Mouse (Mus musculus) CD8-positive naive resting alpha-beta T cell, adult 2 months (primary cell): ENCODE results near the gene Pcbp2.

Experiments
- DNase-seq, 2 experiments: peaks; one replicate each; pipeline ENCODE4 v3.0.0; 2022; ENCODE audit warnings: low read depth in 2 of 2, low spot score in 2 of 2

Gene Pcbp2

DNA sequence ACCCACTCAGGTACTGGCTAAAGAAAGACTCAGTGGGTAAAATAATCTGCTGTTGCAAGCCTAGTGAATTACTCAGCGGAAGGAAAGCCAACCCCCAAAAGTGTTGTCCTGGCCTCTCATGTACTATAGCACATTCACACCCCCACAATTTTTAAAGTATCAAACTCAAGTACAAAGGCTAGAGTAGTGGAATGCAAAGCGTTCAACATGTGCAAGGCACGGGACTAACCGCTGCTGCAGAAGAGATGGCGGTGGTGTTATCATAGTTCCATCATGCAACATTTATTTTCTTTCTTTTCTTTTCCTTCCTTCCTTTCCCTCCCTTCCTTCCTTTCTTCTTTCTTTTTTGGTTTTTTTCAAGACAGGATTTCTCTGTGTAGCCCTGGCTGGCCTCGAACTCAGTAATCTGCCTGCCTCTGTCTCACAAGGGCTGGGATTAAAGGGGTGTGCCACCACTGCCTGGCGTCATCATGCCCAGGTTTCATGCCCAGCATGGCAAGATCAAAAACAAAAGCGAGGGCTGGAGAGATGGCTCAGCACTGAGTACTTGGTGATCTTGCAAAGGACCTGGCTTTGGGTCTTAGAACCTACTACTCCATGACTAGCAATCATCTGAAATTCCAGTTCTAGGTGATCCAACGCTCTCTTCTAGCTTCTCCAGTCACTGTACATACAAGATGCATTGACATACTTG lies 35.6 kb downstream of the Pcbp2 start:
- no peak for DNase-seq

DNA sequence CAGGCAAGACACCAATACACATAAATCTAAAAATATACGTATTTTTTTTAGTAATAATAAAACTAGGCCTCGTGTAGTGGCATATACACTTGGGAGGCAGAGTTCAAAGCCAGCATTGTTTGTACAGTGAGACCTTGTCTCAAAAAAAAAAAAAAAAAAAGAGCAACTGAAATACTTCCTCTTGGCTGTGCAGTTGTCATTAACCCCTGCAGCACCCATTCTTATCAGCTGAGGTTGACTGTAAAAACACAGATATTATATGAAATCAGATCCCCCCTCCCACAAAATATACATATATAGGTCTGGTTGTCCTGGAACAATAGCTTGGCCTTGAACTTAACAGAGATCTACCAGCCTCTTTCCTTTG lies 36.1 kb downstream of the Pcbp2 start:
- no peak for DNase-seq

DNA sequence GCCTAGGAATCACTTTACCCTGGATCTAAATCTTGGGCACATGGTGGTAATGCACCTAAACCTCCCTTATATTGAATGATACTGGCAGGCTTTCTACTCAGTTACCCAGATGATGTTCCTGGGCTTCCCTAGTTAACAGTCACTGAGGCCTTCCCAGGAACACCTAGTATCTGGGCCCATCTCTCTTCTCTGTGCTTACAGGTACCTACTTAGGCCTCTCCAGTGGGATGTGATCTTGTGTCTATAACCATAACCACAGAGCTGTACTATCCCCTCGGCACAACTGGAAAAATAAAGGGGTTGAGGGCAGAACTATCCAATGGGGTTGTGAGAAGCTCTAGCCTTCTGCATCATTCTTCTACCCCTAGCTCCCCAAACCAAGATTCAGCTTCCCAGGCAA lies 36.5 kb downstream of the Pcbp2 start:
- DNase-seq: no peak

DNA sequence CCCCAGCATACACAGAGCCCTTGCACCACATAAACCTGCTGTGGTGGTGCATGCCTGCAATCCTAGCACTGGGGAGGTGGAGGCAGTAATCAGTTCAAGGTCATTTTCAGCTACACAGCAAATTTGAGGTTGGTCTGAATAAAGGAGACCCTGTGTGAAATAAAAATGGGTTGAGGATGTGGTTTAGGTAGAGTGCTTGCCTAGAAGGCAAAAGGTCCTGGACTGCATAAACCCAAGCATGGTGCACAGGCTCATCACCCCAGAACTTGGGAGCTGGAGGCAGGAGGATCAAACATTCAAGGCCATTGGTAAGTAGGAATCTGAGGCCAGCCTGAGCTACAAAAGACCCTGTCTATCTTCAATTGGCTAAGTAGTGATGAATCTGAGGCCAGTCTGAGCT lies 37.2 kb downstream of the Pcbp2 start:
- DNase-seq: no peak

DNA sequence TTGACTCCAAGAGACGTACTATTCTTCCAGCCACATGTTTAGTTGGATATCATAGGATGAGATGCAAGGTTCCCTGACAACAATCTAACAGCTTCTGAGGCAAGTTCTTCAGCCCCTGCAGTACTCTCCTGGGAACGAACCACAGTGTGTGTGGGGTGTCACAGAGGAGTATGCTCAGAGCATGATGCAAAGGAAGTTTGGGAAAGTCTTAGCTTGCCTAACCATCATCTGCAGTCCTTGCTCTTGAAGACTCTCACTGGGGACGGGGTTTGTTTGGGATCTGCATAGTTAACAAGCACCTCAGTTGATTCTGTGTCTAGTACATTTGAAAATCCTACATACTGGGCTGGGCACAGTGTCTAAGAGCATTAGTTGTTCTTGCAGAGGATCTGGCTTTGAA lies 38.0 kb downstream of the Pcbp2 start:
- no peak for DNase-seq

DNA sequence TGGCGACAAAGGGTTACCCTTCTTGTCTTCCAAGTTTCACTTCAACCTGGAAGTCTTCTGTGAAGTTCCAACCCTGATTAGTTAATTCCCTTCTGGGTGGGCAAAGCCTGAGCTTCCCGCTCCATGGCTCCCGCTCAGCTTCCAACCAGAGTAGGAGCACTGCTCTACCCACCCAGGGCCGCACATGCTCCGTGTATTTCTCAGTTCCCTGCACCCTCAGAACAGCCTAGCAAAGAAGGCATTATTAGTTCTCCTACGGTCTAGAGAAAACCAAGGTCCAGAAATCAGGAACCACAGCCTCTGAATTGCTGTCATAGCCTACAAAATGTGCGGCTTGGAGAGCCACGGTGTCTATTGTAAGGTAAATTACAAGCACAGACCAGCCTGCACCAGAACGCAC lies 39.8 kb downstream of the Pcbp2 start:
- DNase-seq: no peak

DNA sequence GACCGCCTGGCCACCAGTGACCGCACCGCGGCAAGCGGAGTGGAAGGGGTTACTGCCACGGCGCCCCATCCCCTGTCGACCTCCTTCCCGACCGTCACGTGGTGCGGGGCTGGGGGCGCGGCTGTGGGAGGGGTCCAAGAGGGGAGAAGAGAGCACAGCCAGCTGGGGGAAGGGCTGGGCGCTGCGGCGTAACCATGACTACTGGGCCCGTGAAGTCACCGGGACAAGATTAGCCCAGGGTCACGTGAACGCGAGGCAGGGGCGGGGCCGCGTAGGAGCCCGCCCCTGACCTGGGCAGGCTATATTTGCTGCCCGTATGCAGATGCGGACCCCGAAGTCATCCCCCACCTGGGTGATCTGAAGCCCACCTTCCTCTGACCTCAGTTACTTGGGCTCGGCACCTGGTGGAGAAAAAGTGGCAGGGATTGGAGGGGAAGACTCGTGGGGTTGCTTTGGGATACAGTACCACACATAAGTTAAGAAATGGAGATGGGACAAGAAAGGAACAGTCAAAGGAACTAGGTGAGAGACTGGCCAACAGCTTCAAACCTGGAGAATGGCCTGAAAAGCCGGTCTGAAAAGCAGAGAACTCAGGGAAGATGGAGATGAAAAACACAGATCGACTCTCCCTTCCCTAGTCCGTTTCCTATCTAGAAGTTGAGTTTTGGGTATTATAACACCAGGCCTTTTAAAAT lies 40.4 kb downstream of the Pcbp2 start:
- peak in 1 of 2 experiments; percentile 45 for DNase-seq

DNA sequence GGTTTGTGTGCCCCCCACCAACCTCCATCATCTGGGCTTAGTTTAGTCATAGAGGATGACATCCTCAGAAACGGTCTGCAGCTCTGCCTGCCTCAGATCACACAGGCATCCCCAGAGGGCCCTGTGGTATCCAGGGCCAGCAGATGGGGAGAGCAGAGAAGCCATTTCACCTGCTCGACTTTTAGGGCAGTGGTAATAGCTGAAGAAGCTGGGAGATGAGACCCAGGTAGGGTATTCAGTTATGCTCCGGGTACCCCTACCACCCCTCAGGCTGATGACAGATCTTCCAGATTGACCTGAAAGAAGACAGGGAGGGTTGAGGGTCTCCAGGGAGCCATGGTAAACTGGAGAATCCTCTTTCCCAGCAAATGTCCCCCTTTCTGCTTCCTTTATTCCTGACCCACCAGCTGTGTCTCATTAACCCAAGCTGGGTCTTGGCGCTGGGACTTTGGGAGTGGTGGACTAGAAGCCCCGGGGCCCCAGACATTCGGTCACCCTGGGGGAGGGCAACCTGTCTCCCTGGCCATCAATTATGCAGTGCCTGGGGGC lies 41.0 kb downstream of the Pcbp2 start:
- no peak for DNase-seq

DNA sequence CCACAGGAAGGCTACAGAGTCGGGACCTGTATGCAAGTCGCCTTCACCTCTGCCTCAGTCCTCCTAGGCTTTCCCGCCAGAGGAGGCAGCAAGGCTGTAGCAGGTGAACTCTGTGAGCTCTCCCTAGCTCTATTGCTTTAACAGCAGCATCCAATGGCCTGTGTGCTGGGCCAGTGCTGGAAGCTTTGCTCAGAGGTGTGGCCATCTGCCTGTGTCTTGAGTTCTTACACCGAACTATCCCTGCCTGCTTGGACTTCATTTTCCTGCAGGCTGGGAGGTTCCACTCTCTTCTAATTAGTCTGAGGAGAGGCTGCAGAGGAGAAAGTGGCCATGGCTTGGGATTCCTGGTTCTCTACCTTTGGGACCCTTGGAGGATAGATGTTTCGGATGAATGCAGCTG lies 41.7 kb downstream of the Pcbp2 start:
- no peak for DNase-seq

DNA sequence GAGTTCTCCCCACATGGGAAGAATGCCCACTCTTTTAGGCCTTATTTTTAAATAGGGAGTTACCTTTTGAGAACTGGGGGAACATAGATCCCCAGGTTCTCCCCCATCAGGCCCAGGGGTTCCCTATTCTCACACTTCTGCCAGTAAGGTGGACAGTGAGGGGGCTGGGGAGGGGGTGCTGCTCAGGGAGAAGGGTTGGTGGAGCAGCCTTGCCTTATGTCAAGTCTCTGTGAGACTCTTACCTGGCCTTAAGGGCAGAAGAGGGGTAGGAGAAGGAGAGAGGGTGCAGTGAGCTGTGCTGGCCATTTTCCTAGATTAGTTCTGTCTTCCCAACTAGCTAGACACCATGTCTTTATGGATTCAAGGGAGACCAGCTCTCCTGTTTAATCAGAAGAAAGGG lies 42.1 kb downstream of the Pcbp2 start:
- no peak for DNase-seq

DNA sequence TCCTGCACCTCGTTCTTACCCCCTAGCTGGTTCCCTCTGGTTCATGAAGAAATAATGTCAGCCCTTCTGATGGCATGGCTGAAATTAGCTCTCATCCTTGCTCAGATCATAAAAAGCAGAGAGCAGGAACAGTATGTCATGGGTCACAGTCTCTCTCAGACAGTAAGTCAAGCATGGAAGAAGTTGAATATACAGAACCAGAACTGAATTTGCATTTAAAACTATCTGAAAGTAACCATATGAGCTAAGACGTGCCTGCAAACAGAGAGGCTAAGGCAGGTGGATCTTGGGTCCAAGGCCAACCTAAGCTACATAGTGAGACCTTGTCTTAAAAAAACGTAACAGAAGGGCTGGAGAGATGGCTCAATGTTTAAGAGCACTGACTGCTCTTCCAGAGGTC lies 42.7 kb downstream of the Pcbp2 start:
- no peak for DNase-seq

DNA sequence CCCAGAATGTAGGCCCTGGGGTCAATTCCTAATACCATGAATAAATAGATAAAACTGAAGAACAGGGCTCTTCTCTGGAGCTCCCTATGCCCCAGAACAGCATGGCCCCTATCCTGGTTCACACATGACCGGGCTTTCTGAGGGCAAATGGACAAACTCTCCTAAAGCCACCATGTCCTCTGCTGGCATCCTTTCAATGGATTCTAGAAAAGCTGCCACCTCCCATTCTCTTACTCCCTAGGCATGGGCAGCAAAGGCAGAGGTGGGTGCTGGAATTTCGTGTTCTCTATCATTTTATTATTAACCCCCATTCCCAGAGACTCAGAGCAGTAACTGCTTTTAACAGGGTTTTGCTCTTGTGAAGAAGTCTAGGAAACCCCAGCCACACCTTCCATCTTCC lies 44.9 kb downstream of the Pcbp2 start:
- no peak for DNase-seq

DNA sequence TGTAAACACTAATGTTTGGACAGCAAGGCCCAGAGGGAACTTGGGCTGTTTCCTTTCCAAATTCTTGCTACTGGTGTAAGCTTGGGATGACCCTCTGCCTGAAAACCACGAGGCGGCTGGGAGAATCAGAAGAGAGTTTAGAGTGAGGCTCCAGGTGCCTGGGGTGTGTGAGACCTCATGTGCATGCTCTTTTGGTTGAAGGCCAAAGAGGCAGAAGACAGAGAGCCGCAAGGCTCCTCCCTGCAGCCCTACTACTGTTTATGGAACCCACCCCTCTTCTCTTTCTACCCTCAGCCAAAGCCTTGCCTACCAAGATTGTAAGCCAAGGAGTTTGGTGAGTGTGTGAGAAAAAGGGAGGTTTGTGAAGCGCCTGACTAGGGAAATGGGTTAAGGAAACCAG lies 45.5 kb downstream of the Pcbp2 start:
- DNase-seq: no peak

DNA sequence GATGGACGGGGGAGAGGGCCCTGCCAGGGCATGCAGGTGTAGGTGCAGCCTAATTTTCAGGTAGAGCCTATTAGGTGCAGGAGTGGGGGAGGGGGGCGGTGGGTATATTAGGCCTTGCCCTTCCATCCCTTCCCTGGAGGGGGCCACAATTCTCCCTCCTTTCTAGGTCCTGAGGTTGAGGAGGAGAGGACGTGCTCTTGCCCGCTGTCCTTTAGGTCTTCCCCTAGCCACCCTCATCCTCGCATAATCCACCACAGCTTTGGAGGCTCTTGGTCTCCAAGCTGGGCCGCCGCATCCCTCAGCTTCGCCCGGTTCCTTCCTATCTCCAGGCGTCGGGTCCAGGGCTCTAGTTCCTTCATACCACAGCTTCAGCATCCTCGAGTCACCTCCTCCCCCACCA lies 46.0 kb downstream of the Pcbp2 start:
- no peak for DNase-seq

DNA sequence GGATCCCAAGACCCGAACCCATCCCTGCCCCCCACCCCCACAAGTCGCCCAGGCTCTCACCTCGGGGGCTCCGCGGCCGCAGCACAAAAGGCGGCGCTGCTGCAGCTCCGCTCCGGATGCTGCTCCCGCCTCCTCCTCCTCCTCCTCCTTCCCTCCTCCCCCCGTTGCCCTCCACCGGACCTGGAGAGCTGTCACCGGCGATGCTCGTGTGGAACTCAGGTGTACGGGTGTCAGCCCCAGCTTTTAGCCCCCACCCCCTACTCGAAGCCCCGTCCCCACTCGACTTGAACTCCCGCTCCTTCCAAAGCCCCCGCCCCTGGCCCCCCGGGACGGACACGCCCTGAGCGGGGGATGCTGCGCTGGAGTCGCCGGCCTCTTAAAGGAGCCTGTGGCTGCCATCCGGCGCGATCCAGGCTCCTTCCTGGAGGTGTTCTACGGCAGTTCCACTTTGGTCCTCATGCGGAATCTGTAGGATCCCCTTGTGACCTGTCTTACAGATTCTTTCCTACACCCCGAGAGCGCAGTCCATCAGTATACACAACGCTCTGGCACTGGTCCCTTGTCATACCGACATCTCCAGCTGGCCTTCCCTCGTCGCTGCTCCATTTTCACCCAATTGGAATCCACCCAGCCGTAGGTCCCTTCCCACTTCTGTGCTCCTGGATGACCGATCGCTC lies 46.5 kb downstream of the Pcbp2 start, which contains the start of gene Map3k12:
Map3k12 (minus strand) TSS at position 337 of the 677 bp plus-strand sequence.
- peak; percentile 28 to 46 for DNase-seq

DNA sequence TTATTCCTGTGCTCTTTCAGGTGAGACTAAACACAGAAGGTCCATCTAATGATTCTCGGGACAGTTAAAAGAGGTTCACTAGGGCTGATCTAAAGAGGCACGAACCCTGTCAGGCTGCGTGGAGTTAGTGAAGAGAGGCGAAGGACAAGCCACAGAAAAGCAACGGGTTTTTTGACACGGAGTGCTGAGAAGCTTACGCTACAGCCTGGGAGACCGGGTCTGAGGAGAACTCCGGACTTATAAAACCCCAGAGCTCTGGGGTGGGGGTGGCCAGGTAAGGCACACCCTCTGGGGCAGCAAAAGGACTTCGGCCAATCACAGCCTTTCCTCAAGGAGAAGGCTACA lies 47.3 kb downstream of the Pcbp2 start:
- no peak for DNase-seq

DNA sequence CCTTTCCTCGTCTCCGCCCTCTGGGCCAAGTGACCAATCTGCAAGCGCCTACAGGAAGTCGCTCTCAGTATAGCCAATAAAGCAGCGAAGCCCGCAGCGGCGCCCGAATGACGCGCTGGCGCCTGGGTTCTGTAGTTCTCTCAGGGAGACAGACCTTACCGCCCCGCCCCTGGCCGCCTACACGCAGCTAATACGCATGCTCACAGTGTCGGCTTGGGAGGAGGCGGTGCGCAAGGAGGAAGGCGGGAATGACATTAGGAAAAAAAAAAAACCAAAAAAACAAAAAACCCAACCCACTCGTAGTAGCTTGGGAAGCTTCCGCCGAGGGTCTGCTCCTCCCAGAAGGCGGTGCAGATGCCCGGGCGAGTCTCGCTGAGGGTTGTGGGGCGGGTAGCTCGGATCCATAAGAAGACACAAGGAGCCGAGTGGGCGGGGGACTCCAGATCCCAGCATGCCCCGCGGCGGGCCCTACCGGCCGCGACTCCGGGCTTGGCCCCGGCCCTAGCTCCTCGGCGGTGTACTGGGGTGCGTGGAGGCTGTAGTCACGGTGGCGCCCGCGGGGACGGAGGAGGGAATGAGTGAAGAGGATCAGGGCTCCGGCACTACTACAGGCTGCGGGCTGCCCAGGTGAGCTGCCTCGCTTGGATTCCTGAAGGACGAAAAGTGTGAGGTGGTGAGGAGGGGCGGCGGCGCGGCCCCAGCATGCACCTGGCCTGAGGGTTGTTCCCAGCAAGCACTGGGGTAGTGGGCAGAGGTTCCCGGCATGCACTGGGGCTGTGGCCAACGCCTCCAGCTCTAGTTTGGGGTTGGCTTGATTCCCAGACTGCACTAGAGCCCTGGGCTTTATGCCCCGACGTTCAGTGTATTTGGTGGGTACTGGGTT lies 47.9 kb downstream of the Pcbp2 start, which contains the start of gene Tarbp2:
Tarbp2 (plus strand) TSS at position 217 of the 883 bp plus-strand sequence.
- peak; percentile 97 to 98 for DNase-seq

DNA sequence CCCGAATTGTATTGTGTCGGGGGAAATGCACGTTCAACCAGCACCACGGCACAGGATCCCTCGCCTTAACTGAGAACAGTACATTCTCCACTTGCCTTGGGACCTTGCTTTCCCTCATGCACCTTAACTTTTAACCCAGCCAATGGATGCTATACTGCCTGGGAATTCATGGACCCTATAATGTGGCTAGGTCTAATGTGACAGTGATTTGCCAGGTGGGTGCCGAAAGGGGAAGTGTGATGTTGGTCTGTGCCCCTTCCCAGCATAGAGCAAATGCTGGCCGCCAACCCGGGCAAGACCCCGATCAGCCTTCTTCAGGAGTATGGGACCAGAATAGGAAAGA lies 48.5 kb downstream of the Pcbp2 start:
- DNase-seq: no peak

DNA sequence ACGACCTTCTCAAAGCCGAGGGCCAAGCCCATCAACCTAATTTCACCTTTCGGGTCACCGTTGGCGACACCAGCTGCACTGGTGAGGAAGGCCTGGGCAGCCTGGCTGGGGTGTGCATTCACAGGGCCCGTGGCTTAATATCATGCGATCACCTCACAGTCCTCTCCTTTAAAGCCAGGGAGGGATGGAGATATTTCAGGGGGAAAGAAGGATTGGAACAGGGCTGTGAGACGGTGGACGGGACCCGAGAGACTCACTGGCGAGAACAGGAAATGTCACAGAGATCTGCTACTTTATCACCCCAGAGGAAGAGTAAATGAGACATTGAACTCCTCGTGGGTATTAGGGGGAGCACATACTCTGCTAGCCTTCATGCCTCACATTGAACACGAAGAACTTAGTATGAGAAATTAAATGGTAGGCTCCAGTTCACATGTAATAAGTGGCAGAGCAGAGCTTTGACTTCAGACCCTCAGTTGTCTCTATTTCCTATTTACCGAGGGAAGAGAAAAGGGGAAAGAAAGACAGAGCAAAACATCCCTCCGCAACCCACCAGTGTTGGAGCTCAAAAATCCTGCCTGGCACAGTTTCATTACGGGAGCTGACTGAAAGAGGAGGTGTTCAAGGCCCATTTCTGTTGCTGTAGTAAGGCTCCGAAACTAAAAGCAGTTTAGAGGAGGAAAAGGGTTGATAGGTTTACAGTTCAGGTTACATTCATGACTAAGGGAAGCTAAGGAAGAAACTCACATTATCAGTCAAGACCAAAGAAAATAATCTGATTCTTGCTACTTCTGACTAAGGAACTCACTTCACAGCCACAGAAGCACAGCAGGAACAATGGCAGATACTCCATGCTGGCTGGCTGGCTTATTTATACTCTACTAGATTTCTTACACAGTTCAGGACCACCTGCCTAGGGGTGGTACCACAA lies 49.1 kb downstream of the Pcbp2 start:
- DNase-seq: no peak

DNA sequence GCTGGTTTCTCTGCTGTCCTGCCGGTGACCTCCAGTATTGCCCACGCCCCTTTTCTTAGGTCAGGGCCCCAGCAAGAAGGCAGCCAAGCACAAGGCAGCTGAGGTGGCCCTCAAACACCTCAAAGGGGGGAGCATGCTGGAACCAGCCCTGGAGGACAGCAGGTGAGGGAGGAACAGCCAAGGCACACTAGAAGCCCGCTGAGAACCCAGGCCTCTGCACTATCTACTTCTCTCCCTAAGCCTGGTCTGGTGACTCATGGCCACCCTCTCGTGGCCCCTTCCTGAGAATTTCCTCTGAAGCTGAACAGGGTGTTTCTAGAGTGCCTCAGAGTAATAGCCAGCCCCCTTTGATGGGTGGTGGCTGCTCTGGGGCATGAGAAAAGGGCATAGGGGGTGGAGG lies 50.1 kb downstream of the Pcbp2 start:
- DNase-seq: no peak
